Mouse (Mus musculus): ENCODE data around the gene Cngb1.

DNA sequence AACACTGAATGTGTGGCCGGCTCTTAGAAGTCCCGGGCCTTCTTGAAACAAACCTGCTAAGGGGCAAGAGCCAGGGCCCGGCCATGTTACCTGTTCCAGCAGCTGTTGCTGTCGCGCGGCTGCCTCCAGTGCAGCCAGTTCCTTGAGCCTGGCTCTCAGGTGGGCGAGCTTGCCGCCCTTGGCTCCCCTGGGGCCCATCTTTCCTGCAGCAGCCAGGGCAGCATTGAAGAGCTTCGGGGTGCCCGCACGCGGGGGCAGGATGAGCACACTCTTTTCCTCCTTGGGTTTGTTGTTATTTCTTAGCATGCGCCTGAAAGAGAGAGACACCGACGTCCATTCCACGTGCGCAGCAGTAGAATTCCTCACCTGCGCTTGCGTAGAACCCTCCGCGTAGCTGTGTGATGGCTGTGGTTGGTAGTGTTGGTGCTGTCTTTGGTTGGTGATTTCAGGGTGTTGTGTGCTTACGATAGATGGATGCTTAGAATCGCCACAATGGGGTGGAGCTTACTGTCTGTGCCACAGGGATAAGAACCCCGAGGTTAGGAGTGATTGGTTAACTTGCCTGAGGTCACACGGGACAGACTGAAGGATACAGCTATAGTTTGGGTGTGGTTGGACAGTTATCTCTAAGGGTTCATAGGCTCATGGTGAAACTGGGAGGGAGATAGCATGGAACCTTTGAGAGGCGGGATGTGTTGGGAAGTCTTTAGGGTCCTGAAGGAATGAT, 64.1 kb downstream of the Cngb1 start:
- TF ChIP-seq SIN3A (IDR thresholded peaks at IDR 0.05; ENCODE audit: low read length) (no peak), POLR2A (IDR thresholded peaks at IDR 0.05; ENCODE audit: control insufficient read depth in 1 of 2, insufficient read depth in 1 of 2, low read depth in 1 of 2, low read length in 2 of 2, poor library complexity in 1 of 2) (no peak), CHD1 (IDR thresholded peaks at IDR 0.05; ENCODE audit: low read depth, low read length) (no peak), CTCF (IDR thresholded peaks at IDR 0.05 in 2 of 3, conservative IDR thresholded peaks at IDR 0.05 in 1 of 3; ENCODE audit: control insufficient read depth in 1 of 3, insufficient read depth in 1 of 3, low read depth in 2 of 3, low read length in 3 of 3, poor library complexity in 1 of 3, severe bottlenecking in 1 of 3) (no peak), USF2 (IDR thresholded peaks at IDR 0.05; ENCODE audit: borderline replicate concordance in 1 of 2, insufficient read depth in 1 of 2, low read depth in 1 of 2, low read length in 2 of 2) (no peak), UBTF (IDR thresholded peaks at IDR 0.05; ENCODE audit: borderline replicate concordance, insufficient read depth, low read depth, low read length) (no peak), E2F4 (IDR thresholded peaks at IDR 0.05; ENCODE audit: borderline replicate concordance, low read depth, low read length) (no peak), ELF1 (IDR thresholded peaks at IDR 0.05; ENCODE audit: low read depth, low read length) (no peak), EP300 (IDR thresholded peaks at IDR 0.05; ENCODE audit: low read depth in 1 of 2, low read length in 2 of 2) (no peak)
